Mouse (Mus musculus) heart, postnatal 0 days (tissue): ENCODE data around the gene Megf8. TPM values are rescaled to one million over a fixed set of nuclear protein-coding genes. Genes with fewer than 3 reads are reported as not detected.
A peak's percentile ranks its signal among the peaks of the same experiment; 100 is the strongest.

Source experiments
- ATAC-seq: fragments of 200-750 bp; cut with Nextera tagmentation; 2 replicates; pipeline ENCODE4 v1.8.0; 2017; ENCODE audit warnings: low read depth, moderate number of reproducible peaks, moderate library complexity; ENCODE audit not compliant: insufficient read depth
- DNase-seq: peaks from one replicate; pipeline ENCODE4 v3.0.0-alpha.2; 2016; ENCODE audit warnings: low spot score
- H3K27ac ChIP-seq: fragments of 300-500 bp; sonication (generic); 2 replicates; pipeline ENCODE4 v1.5.1; 2014; ENCODE audit warnings: low read depth, mild to moderate bottlenecking
- H3K27me3 ChIP-seq: fragments of 300-500 bp; sonication (generic); 2 replicates; pipeline ENCODE4 v1.6.1; 2014; ENCODE audit warnings: low read length, mixed read lengths; ENCODE audit not compliant: control insufficient read depth, insufficient read depth
- H3K36me3 ChIP-seq: fragments of 300-500 bp; sonication (generic); replicated peaks from 2 replicates; pipeline ENCODE4 v1.6.1; 2014; ENCODE audit warnings: low read length, mixed read lengths; ENCODE audit not compliant: control insufficient read depth, insufficient read depth
- H3K4me1 ChIP-seq: fragments of 300-500 bp; sonication (generic); 2 replicates; pipeline ENCODE4 v1.6.1; 2014; ENCODE audit warnings: antibody characterized with exemption; ENCODE audit not compliant: control insufficient read depth, insufficient read depth
- H3K4me2 ChIP-seq: fragments of 300-500 bp; sonication (generic); 2 replicates; pipeline ENCODE4 v1.6.1; 2014; ENCODE audit warnings: low read depth, mild to moderate bottlenecking, low read length, moderate library complexity
- H3K4me3 ChIP-seq: fragments of 300-500 bp; sonication (generic); 2 replicates; pipeline ENCODE4 v1.5.1; 2014; ENCODE audit warnings: low read depth, low read length
- H3K9ac ChIP-seq: fragments of 300-500 bp; sonication (generic); replicated peaks from 2 replicates; pipeline ENCODE4 v1.6.1; 2014; ENCODE audit warnings: low read depth, low read length, mixed read lengths
- H3K9me3 ChIP-seq: fragments of 300-500 bp; sonication (generic); replicated peaks from 2 replicates; pipeline ENCODE4 v1.6.1; 2016; ENCODE audit warnings: low read length; ENCODE audit not compliant: control insufficient read depth
- CTCF ChIP-seq: IDR thresholded peaks from 2 replicates; pipeline ENCODE4 v1.5.1; 2016; ENCODE audit warnings: antibody characterized with exemption, control low read depth, low read depth
- EP300 ChIP-seq: IDR thresholded peaks from 2 replicates; pipeline ENCODE4 v1.6.1; 2016; ENCODE audit warnings: antibody characterized with exemption, low read depth
- WGBS: fragments of 180-500 bp; shearing (Covaris S2); extraction: QIAGEN DNeasy Blood & Tissue Kit; methylation state at CpG from one replicate; pipeline ENCODE4 v1.1.7; 2014; 5-methylcytosine and 5-hydroxymethylcytosine counted together
- polyA plus RNA-seq: library from polyadenylated mRNA; unstranded; fragments of >200 nt; fragmentation: Nextera tagmentation; extraction: Ambion mirVana; gene quantifications from 2 replicates; pipeline ENCODE4 v1.2.1, GENCODE M21; 2015
- total RNA-seq: library from RNA; depleted of rRNA; stranded (reverse); fragments of >200 nt; gene quantifications from 2 replicates; pipeline ENCODE4 v1.2.3, GENCODE M21; 2014; ENCODE audit warnings: low replicate concordance

The Megf8 gene
- total and polyA plus RNA-seq, 2 experiments from 2014 or later = 4.4 to 17.7 TPM

DNA sequence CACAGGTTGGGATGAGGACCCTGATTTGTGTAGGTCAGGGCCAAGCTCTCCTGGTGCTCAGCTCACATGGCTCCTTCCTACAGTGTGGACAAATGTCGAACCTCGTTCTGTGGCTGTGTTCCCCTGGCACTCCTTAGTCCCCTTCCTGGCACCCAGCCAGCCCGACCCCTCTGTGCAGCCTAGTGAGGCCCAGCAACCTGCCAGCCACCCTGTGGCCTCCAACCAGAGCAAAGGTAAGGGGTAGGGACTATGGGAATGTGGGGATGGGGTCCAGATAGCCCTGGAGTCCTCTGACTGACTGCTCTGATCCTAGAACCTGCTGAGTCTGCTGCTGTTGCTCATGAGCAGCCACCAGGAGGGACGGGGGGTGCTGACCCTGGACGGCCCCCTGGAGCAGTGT lies 32.2 kb upstream of the Megf8 start:
- no peak overlapping the region for H3K4me2 ChIP-seq
- TF ChIP-seq CTCF (no peak), EP300 (no peak)
- no peak overlapping the region for H3K27ac ChIP-seq
- no peak overlapping the region for H3K9ac ChIP-seq
- DNase-seq = no peak
- no peak overlapping the region for H3K4me3 ChIP-seq
- WGBS = 56% methylated on average over 5 of the region's 5 CpGs
- H3K4me1 ChIP-seq = peaks cover 37% of the 10 kb centered on the region
- H3K27me3 ChIP-seq = no peaks in the 10 kb centered on the region
- ATAC-seq = no peak
- H3K36me3 ChIP-seq = peaks cover 50% of the 10 kb centered on the region
- no peaks in the 10 kb centered on the region for H3K9me3 ChIP-seq

- H3K4me2 ChIP-seq = no peak overlapping the region
- H3K4me1 ChIP-seq = peaks cover 28% of the 10 kb centered on the region
- WGBS = 89% methylated on average over 20 of the region's 20 CpGs
- no peak overlapping the region for H3K27ac ChIP-seq
- no peak for ATAC-seq
- no peaks in the 10 kb centered on the region for H3K9me3 ChIP-seq
- no peak for TF ChIP-seq EP300
- TF ChIP-seq CTCF = no peak
- no peak overlapping the region for H3K9ac ChIP-seq
- H3K27me3 ChIP-seq = no peaks in the 10 kb centered on the region
- DNase-seq = no peak
- peaks cover 59% of the 10 kb centered on the region for H3K36me3 ChIP-seq
- H3K4me3 ChIP-seq = no peak overlapping the region
Observed at GRCm38 (mm10) chr7:25285511-25286238, 31.3 kb upstream of the Megf8 start.

- Histone ChIP-seq H3K36me3 (peaks cover 72% of the 10 kb centered on the region), H3K4me2 (no peak overlapping the region), H3K9me3 (no peaks in the 10 kb centered on the region), H3K9ac (no peak overlapping the region), H3K27ac (no peak overlapping the region), H3K27me3 (no peaks in the 10 kb centered on the region), H3K4me3 (no peak overlapping the region), H3K4me1 (peaks cover 18% of the 10 kb centered on the region)
- 78% methylated on average over 8 of the region's 8 CpGs for WGBS
- ATAC-seq = no peak
- TF ChIP-seq CTCF (peak; percentile 29; the same call in 1 of the 2 replicates), EP300 (no peak)
- no peak for DNase-seq
Observed at GRCm38 (mm10) chr7:25286989-25287388, 30.0 kb upstream of the Megf8 start.

DNA sequence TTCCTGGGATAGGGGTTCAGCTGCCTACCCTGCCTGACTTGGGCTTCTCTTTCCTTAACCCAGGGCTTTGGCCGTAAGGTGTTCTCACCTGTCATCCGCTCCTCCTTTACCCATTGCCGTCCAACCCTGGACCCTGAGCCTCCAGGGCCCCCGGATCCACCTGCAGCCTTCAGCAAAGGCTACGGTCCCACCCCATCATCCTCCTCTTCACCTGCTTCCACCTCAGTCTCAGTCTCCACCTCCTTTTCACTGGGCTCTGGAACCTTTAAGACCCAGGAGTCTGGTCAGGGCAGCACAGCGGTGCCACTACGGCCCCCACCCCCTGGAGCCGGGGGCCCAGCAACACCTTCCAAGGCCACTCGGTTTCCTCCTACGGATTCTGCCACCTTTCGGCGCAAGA lies 29.0 kb upstream of the Megf8 start:
- Histone ChIP-seq H3K36me3 (peaks cover 82% of the 10 kb centered on the region), H3K4me1 (peaks cover 15% of the 10 kb centered on the region), H3K4me3 (no peak overlapping the region), H3K27me3 (no peaks in the 10 kb centered on the region), H3K9ac (no peak overlapping the region), H3K27ac (no peak overlapping the region), H3K9me3 (no peaks in the 10 kb centered on the region), H3K4me2 (no peak overlapping the region)
- ATAC-seq = no peak
- DNase-seq = no peak
- WGBS = 92% methylated on average over 12 of the region's 12 CpGs
- TF ChIP-seq EP300 = no peak
- TF ChIP-seq CTCF = no peak

DNA sequence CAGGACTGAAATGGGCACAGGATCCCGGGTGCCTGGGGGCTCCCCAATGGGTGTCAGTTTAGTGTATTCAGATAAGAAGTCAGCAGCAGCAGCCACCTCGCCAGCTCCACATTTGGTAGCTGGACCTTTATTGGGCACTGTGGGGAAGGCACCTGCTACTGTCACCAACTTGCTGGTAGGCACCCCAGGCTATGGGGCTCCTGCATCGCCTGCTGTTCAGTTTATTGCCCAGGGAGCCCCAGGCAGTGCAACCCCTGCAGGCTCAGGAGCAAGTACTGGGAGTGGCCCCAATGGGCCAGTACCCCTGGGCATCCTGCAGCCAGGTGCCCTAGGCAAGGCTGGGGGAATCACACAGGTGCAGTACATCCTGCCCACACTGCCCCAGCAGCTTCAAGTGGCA lies 28.2 kb upstream of the Megf8 start:
- Histone ChIP-seq H3K9ac (no peak overlapping the region), H3K4me3 (no peak overlapping the region), H3K27me3 (no peaks in the 10 kb centered on the region), H3K4me1 (peaks cover 8% of the 10 kb centered on the region), H3K27ac (no peak overlapping the region), H3K36me3 (peaks cover 88% of the 10 kb centered on the region), H3K4me2 (no peak overlapping the region), H3K9me3 (no peaks in the 10 kb centered on the region)
- DNase-seq (no peak), ATAC-seq (no peak)
- TF ChIP-seq CTCF = no peak
- TF ChIP-seq EP300 = no peak
- WGBS = 78% methylated on average over 3 of the region's 3 CpGs

- Histone ChIP-seq H3K27ac (no peak overlapping the region), H3K4me2 (no peak overlapping the region), H3K9me3 (no peaks in the 10 kb centered on the region), H3K4me3 (no peak overlapping the region), H3K4me1 (no peaks in the 10 kb centered on the region), H3K27me3 (no peaks in the 10 kb centered on the region), H3K9ac (no peak overlapping the region), H3K36me3 (peaks cover 95% of the 10 kb centered on the region)
- WGBS = 96% methylated on average over 3 of the region's 3 CpGs
- ATAC-seq (no peak), DNase-seq (no peak)
- TF ChIP-seq CTCF = no peak
- no peak for TF ChIP-seq EP300
Observed at GRCm38 (mm10) chr7:25289925-25290324, 27.0 kb upstream of the Megf8 start.
